Mouse (Mus musculus): Measurements from ENCODE around the gene Plpp3. TPM values are rescaled to one million over a fixed set of nuclear protein-coding genes. Genes with fewer than 3 reads are reported as not detected.

Gene Plpp3
- polyA plus RNA-seq, 1 experiment: 7.0 TPM

GRCm38 (mm10) chr4:105182249-105182648, 25.1 kb downstream of the Plpp3 start:
- Histone ChIP-seq H3K79me3 (ENCODE audit: low read depth) (no peaks in the 10 kb centered on the region), H3K79me2 (ENCODE audit: control insufficient read depth, insufficient read depth) (no peaks in the 10 kb centered on the region), H3K4me3 (ENCODE audit: insufficient read depth, poor library complexity, severe bottlenecking) (no peak overlapping the region), H3K27me3 (ENCODE audit: control insufficient read depth, insufficient read depth, insufficient read length) (no peaks in the 10 kb centered on the region), H3ac (ENCODE audit: control insufficient read depth, insufficient read length, low read depth) (no peak overlapping the region), H3K36me3 (ENCODE audit: control insufficient read depth, insufficient read depth) (no peaks in the 10 kb centered on the region)
- TF ChIP-seq FOSL1 (IDR thresholded peaks at IDR 0.05; ENCODE audit: insufficient read depth, low read length, poor library complexity, severe bottlenecking) (no peak), MYOG (IDR thresholded peaks at IDR 0.05; ENCODE audit: control insufficient read depth, extremely low read depth, insufficient read length) (no peak), CTCF (IDR thresholded peaks at IDR 0.05; ENCODE audit: control insufficient read depth, insufficient read depth, insufficient read length) (no peak)

- H3ac ChIP-seq (ENCODE audit: control insufficient read depth, insufficient read length, low read depth): no peak overlapping the region
- H3K79me2 ChIP-seq (ENCODE audit: control insufficient read depth, insufficient read depth): no peaks in the 10 kb centered on the region
- no peaks in the 10 kb centered on the region for H3K36me3 ChIP-seq (ENCODE audit: control insufficient read depth, insufficient read depth)
- TF ChIP-seq CEBPB (IDR thresholded peaks at IDR 0.05; ENCODE audit: low read depth) (no peak), MAX (IDR thresholded peaks at IDR 0.05) (no peak), MYOD1 (IDR thresholded peaks at IDR 0.05; ENCODE audit: control insufficient read depth, insufficient read length, low read depth) (no peak), MYOG (IDR thresholded peaks at IDR 0.05; ENCODE audit: control insufficient read depth, extremely low read depth, insufficient read length) (no peak), FOSL1 (IDR thresholded peaks at IDR 0.05; ENCODE audit: insufficient read depth, low read length, poor library complexity, severe bottlenecking) (no peak), USF1 (IDR thresholded peaks at IDR 0.05; ENCODE audit: low read depth) (no peak), CTCF (IDR thresholded peaks at IDR 0.05; ENCODE audit: control insufficient read depth, insufficient read depth, insufficient read length) (no peak)
- H3K79me3 ChIP-seq (ENCODE audit: low read depth): no peaks in the 10 kb centered on the region
- no peaks in the 10 kb centered on the region for H3K27me3 ChIP-seq (ENCODE audit: control insufficient read depth, insufficient read depth, insufficient read length)
- no peak overlapping the region for H3K4me3 ChIP-seq (ENCODE audit: insufficient read depth, poor library complexity, severe bottlenecking)
Observed at GRCm38 (mm10) chr4:105184490-105184889, 27.3 kb downstream of the Plpp3 start.

GRCm38 (mm10) chr4:105184924-105185323, 27.8 kb downstream of the Plpp3 start:
- H3ac ChIP-seq (ENCODE audit: control insufficient read depth, insufficient read length, low read depth): no peak overlapping the region
- no peaks in the 10 kb centered on the region for H3K36me3 ChIP-seq (ENCODE audit: control insufficient read depth, insufficient read depth)

GRCm38 (mm10) chr4:105186654-105187053, 29.5 kb downstream of the Plpp3 start:
- H3K4me3 ChIP-seq (ENCODE audit: insufficient read depth, poor library complexity, severe bottlenecking): no peak overlapping the region
- no peaks in the 10 kb centered on the region for H3K27me3 ChIP-seq (ENCODE audit: control insufficient read depth, insufficient read depth, insufficient read length)
- TF ChIP-seq FOSL1 (IDR thresholded peaks at IDR 0.05; ENCODE audit: insufficient read depth, low read length, poor library complexity, severe bottlenecking) (no peak), MYOD1 (IDR thresholded peaks at IDR 0.05; ENCODE audit: control insufficient read depth, insufficient read length, low read depth) (no peak), CTCF (IDR thresholded peaks at IDR 0.05; ENCODE audit: control insufficient read depth, insufficient read depth, insufficient read length) (no peak), MAX (IDR thresholded peaks at IDR 0.05) (no peak), CEBPB (IDR thresholded peaks at IDR 0.05; ENCODE audit: low read depth) (no peak), MYOG (IDR thresholded peaks at IDR 0.05; ENCODE audit: control insufficient read depth, extremely low read depth, insufficient read length) (no peak), USF1 (IDR thresholded peaks at IDR 0.05; ENCODE audit: low read depth) (no peak)
- H3K36me3 ChIP-seq (ENCODE audit: control insufficient read depth, insufficient read depth): no peaks in the 10 kb centered on the region
- no peaks in the 10 kb centered on the region for H3K79me2 ChIP-seq (ENCODE audit: control insufficient read depth, insufficient read depth)
- no peak overlapping the region for H3ac ChIP-seq (ENCODE audit: control insufficient read depth, insufficient read length, low read depth)
- H3K79me3 ChIP-seq (ENCODE audit: low read depth): no peaks in the 10 kb centered on the region

More at GRCm38 (mm10) chr4:105184924-105185323, 27.8 kb downstream of the Plpp3 start:
- TF ChIP-seq MYOD1 (IDR thresholded peaks at IDR 0.05; ENCODE audit: control insufficient read depth, insufficient read length, low read depth) (no peak), CTCF (IDR thresholded peaks at IDR 0.05; ENCODE audit: control insufficient read depth, insufficient read depth, insufficient read length) (no peak), MAX (IDR thresholded peaks at IDR 0.05) (no peak), CEBPB (IDR thresholded peaks at IDR 0.05; ENCODE audit: low read depth) (no peak), FOSL1 (IDR thresholded peaks at IDR 0.05; ENCODE audit: insufficient read depth, low read length, poor library complexity, severe bottlenecking) (no peak), USF1 (IDR thresholded peaks at IDR 0.05; ENCODE audit: low read depth) (no peak), MYOG (IDR thresholded peaks at IDR 0.05; ENCODE audit: control insufficient read depth, extremely low read depth, insufficient read length) (no peak)
- Histone ChIP-seq H3K79me3 (ENCODE audit: low read depth) (no peaks in the 10 kb centered on the region), H3K27me3 (ENCODE audit: control insufficient read depth, insufficient read depth, insufficient read length) (no peaks in the 10 kb centered on the region), H3K4me3 (ENCODE audit: insufficient read depth, poor library complexity, severe bottlenecking) (no peak overlapping the region), H3K79me2 (ENCODE audit: control insufficient read depth, insufficient read depth) (no peaks in the 10 kb centered on the region)

GRCm38 (mm10) chr4:105187873-105188272, 30.7 kb downstream of the Plpp3 start:
- Histone ChIP-seq H3K79me2 (ENCODE audit: control insufficient read depth, insufficient read depth) (no peaks in the 10 kb centered on the region), H3K27me3 (ENCODE audit: control insufficient read depth, insufficient read depth, insufficient read length) (no peaks in the 10 kb centered on the region), H3K4me3 (ENCODE audit: insufficient read depth, poor library complexity, severe bottlenecking) (no peak overlapping the region), H3ac (ENCODE audit: control insufficient read depth, insufficient read length, low read depth) (no peak overlapping the region), H3K79me3 (ENCODE audit: low read depth) (no peaks in the 10 kb centered on the region), H3K36me3 (ENCODE audit: control insufficient read depth, insufficient read depth) (no peaks in the 10 kb centered on the region)
- no peak for TF ChIP-seq USF1 (IDR thresholded peaks at IDR 0.05; ENCODE audit: low read depth)
- TF ChIP-seq MYOD1 (IDR thresholded peaks at IDR 0.05; ENCODE audit: control insufficient read depth, insufficient read length, low read depth): no peak
- no peak for TF ChIP-seq FOSL1 (IDR thresholded peaks at IDR 0.05; ENCODE audit: insufficient read depth, low read length, poor library complexity, severe bottlenecking)
- no peak for TF ChIP-seq CEBPB (IDR thresholded peaks at IDR 0.05; ENCODE audit: low read depth)
- TF ChIP-seq CTCF (IDR thresholded peaks at IDR 0.05; ENCODE audit: control insufficient read depth, insufficient read depth, insufficient read length): no peak
- TF ChIP-seq MYOG (IDR thresholded peaks at IDR 0.05; ENCODE audit: control insufficient read depth, extremely low read depth, insufficient read length): no peak
- no peak for TF ChIP-seq MAX (IDR thresholded peaks at IDR 0.05)

- TF ChIP-seq CEBPB (IDR thresholded peaks at IDR 0.05; ENCODE audit: low read depth): no peak
- no peak for TF ChIP-seq USF1 (IDR thresholded peaks at IDR 0.05; ENCODE audit: low read depth)
- TF ChIP-seq MYOD1 (IDR thresholded peaks at IDR 0.05; ENCODE audit: control insufficient read depth, insufficient read length, low read depth): no peak
- TF ChIP-seq CTCF (IDR thresholded peaks at IDR 0.05; ENCODE audit: control insufficient read depth, insufficient read depth, insufficient read length): no peak
- no peak for TF ChIP-seq MAX (IDR thresholded peaks at IDR 0.05)
- no peak for TF ChIP-seq FOSL1 (IDR thresholded peaks at IDR 0.05; ENCODE audit: insufficient read depth, low read length, poor library complexity, severe bottlenecking)
- no peak for TF ChIP-seq MYOG (IDR thresholded peaks at IDR 0.05; ENCODE audit: control insufficient read depth, extremely low read depth, insufficient read length)
Observed at GRCm38 (mm10) chr4:105188801-105189200, 31.7 kb downstream of the Plpp3 start.

More at GRCm38 (mm10) chr4:105188801-105189200, 31.7 kb downstream of the Plpp3 start:
- Histone ChIP-seq H3ac (ENCODE audit: control insufficient read depth, insufficient read length, low read depth) (no peak overlapping the region), H3K79me3 (ENCODE audit: low read depth) (no peaks in the 10 kb centered on the region), H3K4me3 (ENCODE audit: insufficient read depth, poor library complexity, severe bottlenecking) (no peak overlapping the region), H3K36me3 (ENCODE audit: control insufficient read depth, insufficient read depth) (no peaks in the 10 kb centered on the region), H3K79me2 (ENCODE audit: control insufficient read depth, insufficient read depth) (no peaks in the 10 kb centered on the region), H3K27me3 (ENCODE audit: control insufficient read depth, insufficient read depth, insufficient read length) (no peaks in the 10 kb centered on the region)

Measured in C2C12 (cell line).